ENCODE assay signal across 9 mouse cellular contexts in the genomic region with DNA sequence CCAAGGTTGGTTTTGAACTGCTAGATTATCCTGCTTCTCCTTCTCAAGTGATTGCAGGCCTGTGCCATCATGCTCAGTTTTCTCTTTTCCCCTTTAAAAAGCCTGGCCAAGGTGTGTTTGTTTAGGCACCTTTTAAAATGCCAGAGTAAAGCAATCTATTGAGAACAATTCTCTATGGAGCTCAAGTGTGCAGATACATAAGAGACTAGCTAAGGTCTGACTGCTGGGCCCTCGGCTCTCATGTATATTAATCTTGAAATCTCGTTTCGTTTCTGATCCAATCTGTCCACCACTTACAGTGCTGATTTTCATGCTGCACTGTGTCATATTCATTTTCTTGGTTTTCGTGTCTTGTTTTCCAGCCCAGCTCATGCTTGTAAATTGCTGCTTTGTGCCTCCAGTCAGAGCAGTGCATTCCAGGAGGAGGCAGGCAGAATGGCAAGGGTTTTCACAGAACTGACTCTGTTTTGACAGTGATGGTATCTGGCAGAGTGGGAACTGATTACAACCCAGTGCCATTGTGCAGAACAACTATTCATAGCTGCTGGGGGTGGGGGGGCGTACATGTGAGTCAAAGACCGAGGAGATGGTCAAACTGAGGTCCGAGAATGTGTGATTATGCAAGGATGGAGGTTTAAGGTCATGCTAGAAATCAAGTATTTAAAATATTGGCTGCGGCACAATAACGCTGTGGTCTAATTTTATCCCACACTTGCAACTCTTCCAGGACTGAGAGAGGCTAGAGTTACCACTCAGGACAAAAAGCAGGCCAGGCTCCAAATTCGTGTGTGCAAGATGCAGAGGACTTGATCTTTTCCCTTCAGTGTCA.
DNase-seq lines count a peak whose midpoint lies in the region; ATAC-seq and TF ChIP-seq lines count a peak whose summit lies in the region.
"Had no signal": no experiment of that assay in that cellular context is flagged by ENCODE, and none has a peak within 500 bp of the region (broad histone marks: within the 10 kb centered on the region; RNA-seq: fewer than 3 reads in every experiment).

No protein-coding gene starts in this region.

- 17% methylated on average over 10 of the region's 10 CpGs for WGBS in heart, embryonic 14.5 days
- 56% methylated on average over 10 of the region's 10 CpGs for WGBS in limb, embryonic 15.5 days
- WGBS in kidney, adult 2 months, result 56% methylated on average over 10 of the region's 10 CpGs

- H3K4me3 ChIP-seq in brown adipose tissue, adult 24 weeks (ENCODE audit: insufficient read depth, low read depth, low read length), result no peak overlapping the region
- no peak overlapping the region for H3K4me3 ChIP-seq in heart, embryonic 14.5 days (ENCODE audit: control insufficient read depth in 1 of 2, insufficient read depth in 1 of 2, low read depth in 1 of 2, low read length in 2 of 2)
- H3K4me3 ChIP-seq in limb, embryonic 15.5 days, result no peak overlapping the region
- H3K4me3 ChIP-seq in kidney, adult 2 months (ENCODE audit: insufficient read depth, low read depth, low read length), result no peak overlapping the region

- H3K27me3 ChIP-seq in heart, embryonic 14.5 days (ENCODE audit: control insufficient read depth, insufficient read depth, low read length), result no peaks in the 10 kb centered on the region
- no peaks in the 10 kb centered on the region for H3K27me3 ChIP-seq in limb, embryonic 15.5 days
- no peaks in the 10 kb centered on the region for H3K27me3 ChIP-seq in kidney, adult 2 months (replicated peaks; ENCODE audit: control insufficient read depth, insufficient read depth, low read length)

- 0 out of 2 replicates have a peak, but pooled peaks have one; percentile 47 for ATAC-seq in heart, embryonic 14.5 days (ENCODE audit: insufficient number of reproducible peaks, insufficient read depth, low FRiP score, low read depth)
- ATAC-seq in limb, embryonic 15.5 days (ENCODE audit: insufficient number of reproducible peaks, low FRiP score, low TSS enrichment, low read depth), result no peak

- H3K4me1 ChIP-seq in brown adipose tissue, adult 24 weeks (ENCODE audit: control insufficient read depth, insufficient read depth, insufficient read length, low read length), result peaks cover 3% of the 10 kb centered on the region; the same call in 1 of the 2 replicates
- H3K4me1 ChIP-seq in heart, embryonic 14.5 days (ENCODE audit: control insufficient read depth in 2 of 2, insufficient read depth in 2 of 2, low read length in 2 of 2), result peaks cover 3 to 16% of the 10 kb centered on the region in 2 experiments; a peak in 2 of 4 replicates
- peaks cover 9% of the 10 kb centered on the region; the same call in 1 of the 2 replicates for H3K4me1 ChIP-seq in limb, embryonic 15.5 days
- no peaks in the 10 kb centered on the region for H3K4me1 ChIP-seq in kidney, adult 2 months (ENCODE audit: control insufficient read depth, insufficient read depth, low read length)

- H3K9ac ChIP-seq in heart, embryonic 14.5 days (ENCODE audit: low read length), result peak overlapping the region; percentile 44; the same call in 1 of the 2 replicates
- H3K9ac ChIP-seq in limb, embryonic 15.5 days, result no peak overlapping the region

- no peaks in the 10 kb centered on the region for H3K36me3 ChIP-seq in heart, embryonic 14.5 days (ENCODE audit: control insufficient read depth, insufficient read depth, low read length)
- no peaks in the 10 kb centered on the region for H3K36me3 ChIP-seq in limb, embryonic 15.5 days
- no peaks in the 10 kb centered on the region for H3K36me3 ChIP-seq in kidney, adult 2 months (ENCODE audit: control insufficient read depth, insufficient read depth, low read length)
- H3K36me3 ChIP-seq: G1E had no signal

- peak overlapping the region; percentile 25 for H3K27ac ChIP-seq in brown adipose tissue, adult 24 weeks (replicated peaks; ENCODE audit: low read depth, low read length)
- H3K27ac ChIP-seq in heart, embryonic 14.5 days (replicated peaks in 1 of 2; ENCODE audit: control insufficient read depth in 1 of 2, insufficient read depth in 1 of 2, low read depth in 2 of 2, low read length in 2 of 2), result peak overlapping the region; percentile 30 to 77
- H3K27ac ChIP-seq in limb, embryonic 15.5 days, result 0 out of 2 replicates have a peak overlapping the region, but pooled peaks have one; percentile 43
- no peak overlapping the region for H3K27ac ChIP-seq in kidney, adult 2 months (ENCODE audit: insufficient read depth, low read depth, low read length)

- TF ChIP-seq CTCF in kidney, adult 2 months (conservative IDR thresholded peaks at IDR 0.05; ENCODE audit: insufficient read depth, insufficient read length, low read depth, low read length), result no peak

- peak overlapping the region; percentile 48 for H3K4me2 ChIP-seq in heart, embryonic 14.5 days (ENCODE audit: low read length)
- no peak overlapping the region for H3K4me2 ChIP-seq in limb, embryonic 15.5 days

- peak; percentile 54 for DNase-seq in gastrocnemius, adult 18-20 months (ENCODE audit: low spot score)
- no peak for DNase-seq in gastrocnemius, postnatal 36 days
- DNase-seq in adrenal gland, adult 8-10 months, result no peak
- DNase-seq in adrenal gland, adult 18-20 months (ENCODE audit: low spot score in 2 of 2), result no peak
- no peak for DNase-seq in kidney, adult 2 months

- TF ChIP-seq POLR2A in kidney, adult 2 months (IDR thresholded peaks at IDR 0.05; ENCODE audit: low read depth, low read length), result no peak

- intact Hi-C loops in gastrocnemius, postnatal 36 days (cut with DNase I), result loop anchor here (5.0 kb wide), 1 partner anchor 74 kb away; no protein-coding TSS in a partner anchor

- peaks cover 6% of the 10 kb centered on the region for H3K9me3 ChIP-seq in heart, embryonic 14.5 days (ENCODE audit: control insufficient read depth, low read length)
- 0 out of 2 replicates have a peak, but pooled peaks cover 4% of the 10 kb centered on the region for H3K9me3 ChIP-seq in limb, embryonic 15.5 days
